Mouse (Mus musculus) lung, adult 2 months (tissue): ENCODE measurements around the gene Hells.

Experiments
- CTCF ChIP-seq: fragments of 200-500 bp; IDR thresholded peaks from 2 replicates; pipeline ENCODE4 v1.5.1; 2011; ENCODE audit warnings: mild to moderate bottlenecking, low read length, control low read depth; ENCODE audit not compliant: insufficient read depth
- POLR2A ChIP-seq: fragments of 200-500 bp; IDR thresholded peaks from 2 replicates; pipeline ENCODE4 v1.6.1; 2011; ENCODE audit warnings: low read depth, mild to moderate bottlenecking, control low read depth, low read length, borderline replicate concordance; ENCODE audit errors: extremely low read depth

DNA sequence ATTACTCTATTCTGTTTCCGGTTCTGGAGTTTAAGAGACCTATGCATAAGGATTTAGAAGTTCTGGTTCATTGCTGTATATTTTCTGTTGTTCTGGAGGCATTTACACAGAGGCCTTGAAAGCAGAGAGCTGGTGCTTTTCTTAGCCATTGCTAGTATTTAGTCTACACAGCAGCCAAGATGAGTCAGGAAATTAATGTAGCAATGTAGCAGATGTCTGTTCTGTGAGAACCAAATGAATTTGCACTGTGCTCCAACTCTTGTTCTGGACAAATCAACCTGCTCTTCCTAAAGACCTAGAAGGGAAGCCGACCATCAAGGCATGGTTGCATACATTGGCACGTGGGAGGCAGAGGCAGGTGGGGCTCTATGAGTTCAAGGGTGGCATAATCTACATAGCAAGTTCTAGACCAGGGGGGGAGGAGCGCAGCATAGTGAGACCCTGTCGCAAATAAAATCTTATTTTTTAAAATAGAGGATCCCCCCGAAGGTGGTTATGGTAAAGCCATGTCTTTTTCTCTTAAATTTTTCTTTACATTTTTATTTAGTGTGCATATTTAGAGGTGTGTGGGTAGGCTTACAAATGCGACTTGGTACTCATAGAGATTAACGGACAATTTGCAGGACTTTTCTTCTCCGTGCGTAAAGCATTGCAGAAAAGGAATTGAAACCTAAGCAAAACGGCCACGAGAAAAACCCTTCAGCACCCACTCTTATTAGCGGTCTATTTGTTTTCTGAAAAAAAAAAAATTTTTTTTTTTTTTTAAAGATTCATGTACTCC lies 1.1 kb upstream of the Hells start:
- TF ChIP-seq POLR2A (no peak), CTCF (no peak)
